Mouse (Mus musculus): ENCODE measurements around the gene Slc23a4. TPM values are rescaled to one million over a fixed set of nuclear protein-coding genes. Genes with fewer than 3 reads are reported as not detected.

Slc23a4 gene
- polyA plus RNA-seq, 1 experiment from 2014 or later: 0.51 TPM

DNA sequence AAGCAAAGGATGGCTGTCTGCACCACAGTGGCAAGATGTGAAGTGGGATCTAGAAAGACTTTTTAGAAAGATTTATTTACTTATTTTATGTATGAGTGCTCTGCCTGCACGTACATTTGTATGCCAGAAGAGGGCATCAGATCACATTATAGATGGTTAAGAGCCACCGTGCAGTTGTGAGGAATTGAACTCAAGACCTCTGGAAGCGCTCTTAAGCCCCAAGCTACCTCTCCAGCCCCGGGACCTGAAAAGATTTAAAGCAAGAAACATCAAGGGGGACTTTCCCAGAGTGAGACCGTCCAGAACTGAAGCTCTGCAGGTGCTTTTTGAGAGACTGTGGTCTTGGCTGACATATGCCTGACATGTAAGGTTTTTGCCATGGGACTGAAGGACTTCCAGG, 51.5 kb downstream of the Slc23a4 start:
- H3K4me1 ChIP-seq (replicated peaks; ENCODE audit: control insufficient read depth, insufficient read depth, low read length): no peaks in the 10 kb centered on the region
- H3K27ac ChIP-seq (ENCODE audit: low read depth, low read length): no peak overlapping the region
- no peak overlapping the region for H3K9ac ChIP-seq (ENCODE audit: low read length)
- no peak for DNase-seq (ENCODE audit: low spot score)
- WGBS: 70% methylated on average over 5 of the region's 5 CpGs
- H3K4me2 ChIP-seq (ENCODE audit: low read depth, low read length, severe bottlenecking): no peak overlapping the region
- no peak for ATAC-seq (replicated peaks; ENCODE audit: low FRiP score)
- no peaks in the 10 kb centered on the region for H3K36me3 ChIP-seq (ENCODE audit: control insufficient read depth, insufficient read depth, low read length)
- no peak overlapping the region for H3K4me3 ChIP-seq (ENCODE audit: low read depth, low read length)
- no peaks in the 10 kb centered on the region for H3K9me3 ChIP-seq (ENCODE audit: control insufficient read depth, low read length)
- H3K27me3 ChIP-seq (ENCODE audit: control insufficient read depth, insufficient read depth, low read length): no peaks in the 10 kb centered on the region

DNA sequence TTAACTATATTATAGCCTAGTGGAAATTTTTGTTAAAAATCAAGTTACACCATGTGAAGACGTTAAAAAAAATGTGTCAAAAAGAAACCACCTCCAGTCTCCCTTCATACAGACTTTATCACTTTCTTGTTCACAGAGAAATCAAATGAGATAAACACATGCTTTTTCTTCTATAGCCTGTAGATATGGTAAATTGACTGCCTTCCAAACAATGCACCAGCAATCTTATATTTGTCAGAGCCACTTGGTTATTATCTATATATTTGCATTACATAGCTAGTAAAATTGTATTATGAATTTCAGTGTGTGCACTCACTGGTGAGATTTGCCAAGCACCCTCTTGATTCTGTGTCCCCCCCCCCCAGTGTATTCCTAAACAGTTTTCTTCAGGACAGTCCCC, 55.6 kb downstream of the Slc23a4 start:
- H3K27ac ChIP-seq (ENCODE audit: low read depth, low read length): no peak overlapping the region
- no peak overlapping the region for H3K4me3 ChIP-seq (ENCODE audit: low read depth, low read length)
- H3K36me3 ChIP-seq (ENCODE audit: control insufficient read depth, insufficient read depth, low read length): no peaks in the 10 kb centered on the region
- WGBS: 100% methylated on average over 1 of the region's 1 CpGs
- no peaks in the 10 kb centered on the region for H3K27me3 ChIP-seq (ENCODE audit: control insufficient read depth, insufficient read depth, low read length)
- no peak for ATAC-seq (replicated peaks; ENCODE audit: low FRiP score)
- H3K9me3 ChIP-seq (ENCODE audit: control insufficient read depth, low read length): no peaks in the 10 kb centered on the region
- H3K4me1 ChIP-seq (replicated peaks; ENCODE audit: control insufficient read depth, insufficient read depth, low read length): no peaks in the 10 kb centered on the region
- H3K4me2 ChIP-seq (ENCODE audit: low read depth, low read length, severe bottlenecking): no peak overlapping the region
- H3K9ac ChIP-seq (ENCODE audit: low read length): no peak overlapping the region
- no peak for DNase-seq (ENCODE audit: low spot score)

DNA sequence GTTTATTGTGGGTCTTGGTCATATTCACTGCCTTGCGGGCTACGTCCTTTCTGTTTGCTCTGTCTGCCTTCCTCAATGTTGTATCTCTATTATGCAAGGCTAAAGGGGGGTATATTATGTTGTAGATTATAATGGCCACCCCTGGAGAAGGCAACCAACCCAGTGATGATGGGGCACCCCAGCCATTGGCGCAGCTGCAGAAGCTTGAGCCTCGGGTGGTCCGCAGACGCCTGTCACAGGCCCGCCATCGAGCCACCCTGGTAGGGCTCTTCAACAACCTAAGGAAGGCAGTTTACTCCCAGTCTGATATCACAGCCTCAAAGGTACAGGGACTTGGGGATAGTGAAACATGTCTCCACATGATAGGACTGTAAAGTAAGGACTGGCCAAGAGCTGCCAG, 60.6 kb downstream of the Slc23a4 start:
- ATAC-seq (replicated peaks; ENCODE audit: low FRiP score) (no peak), DNase-seq (ENCODE audit: low spot score) (no peak)
- no peak overlapping the region for H3K9ac ChIP-seq (ENCODE audit: low read length)
- no peaks in the 10 kb centered on the region for H3K27me3 ChIP-seq (ENCODE audit: control insufficient read depth, insufficient read depth, low read length)
- no peaks in the 10 kb centered on the region for H3K4me1 ChIP-seq (replicated peaks; ENCODE audit: control insufficient read depth, insufficient read depth, low read length)
- H3K36me3 ChIP-seq (ENCODE audit: control insufficient read depth, insufficient read depth, low read length): no peaks in the 10 kb centered on the region
- H3K9me3 ChIP-seq (ENCODE audit: control insufficient read depth, low read length): no peaks in the 10 kb centered on the region
- H3K4me3 ChIP-seq (ENCODE audit: low read depth, low read length): no peak overlapping the region
- WGBS: 94% methylated on average over 8 of the region's 8 CpGs
- H3K27ac ChIP-seq (ENCODE audit: low read depth, low read length): no peak overlapping the region
- no peak overlapping the region for H3K4me2 ChIP-seq (ENCODE audit: low read depth, low read length, severe bottlenecking)

DNA sequence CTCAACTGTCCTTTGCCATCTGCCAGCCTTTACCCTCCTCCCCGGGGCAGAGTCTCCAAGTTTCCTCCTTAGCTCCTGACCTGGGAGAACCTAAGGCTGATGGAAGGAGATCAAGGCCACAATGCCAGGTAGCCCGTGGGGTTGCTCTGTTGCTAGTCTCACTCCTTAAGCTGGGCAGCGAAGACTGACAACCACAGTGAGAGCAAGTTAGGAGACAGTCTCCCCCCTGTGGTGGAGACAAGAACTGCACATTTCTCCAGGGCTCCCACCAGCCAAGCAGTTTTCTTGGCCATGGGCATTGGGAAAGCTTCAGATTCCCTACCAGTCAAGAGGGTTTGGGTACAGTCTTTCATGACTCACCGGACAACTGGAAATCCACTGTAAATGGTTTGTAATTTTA, 61.0 kb downstream of the Slc23a4 start:
- DNase-seq (ENCODE audit: low spot score) (peak; percentile 83), ATAC-seq (replicated peaks; ENCODE audit: low FRiP score) (0 out of 2 replicates have a peak, but pooled peaks have one; percentile 30)
- Histone ChIP-seq H3K9ac (ENCODE audit: low read length) (no peak overlapping the region), H3K36me3 (ENCODE audit: control insufficient read depth, insufficient read depth, low read length) (no peaks in the 10 kb centered on the region), H3K4me3 (ENCODE audit: low read depth, low read length) (no peak overlapping the region), H3K27ac (ENCODE audit: low read depth, low read length) (no peak overlapping the region), H3K4me1 (replicated peaks; ENCODE audit: control insufficient read depth, insufficient read depth, low read length) (no peaks in the 10 kb centered on the region), H3K27me3 (ENCODE audit: control insufficient read depth, insufficient read depth, low read length) (no peaks in the 10 kb centered on the region), H3K9me3 (ENCODE audit: control insufficient read depth, low read length) (no peaks in the 10 kb centered on the region), H3K4me2 (ENCODE audit: low read depth, low read length, severe bottlenecking) (no peak overlapping the region)
- 39% methylated on average over 4 of the region's 4 CpGs for WGBS

DNA sequence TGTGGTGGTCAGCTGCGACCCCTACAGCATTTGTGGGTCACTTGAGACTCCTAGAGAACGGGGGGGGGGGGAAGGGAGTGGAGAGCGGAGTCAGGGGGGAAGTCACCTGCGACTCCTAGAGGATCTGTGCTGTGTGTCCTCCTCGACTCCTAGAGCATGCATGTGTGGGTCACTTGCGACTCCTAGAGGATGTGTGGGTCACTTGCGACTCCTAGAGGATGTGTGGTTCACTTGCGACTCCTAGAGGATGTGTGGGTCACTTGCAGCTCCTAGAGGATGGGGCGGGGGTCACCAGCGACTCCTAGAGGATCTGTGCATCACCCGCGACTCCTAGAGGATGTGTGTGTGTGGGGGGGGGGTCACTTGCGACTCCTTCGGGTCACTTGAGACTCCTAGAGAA, 66.3 kb downstream of the Slc23a4 start:
- WGBS: 58% methylated on average over 13 of the region's 14 CpGs

DNA sequence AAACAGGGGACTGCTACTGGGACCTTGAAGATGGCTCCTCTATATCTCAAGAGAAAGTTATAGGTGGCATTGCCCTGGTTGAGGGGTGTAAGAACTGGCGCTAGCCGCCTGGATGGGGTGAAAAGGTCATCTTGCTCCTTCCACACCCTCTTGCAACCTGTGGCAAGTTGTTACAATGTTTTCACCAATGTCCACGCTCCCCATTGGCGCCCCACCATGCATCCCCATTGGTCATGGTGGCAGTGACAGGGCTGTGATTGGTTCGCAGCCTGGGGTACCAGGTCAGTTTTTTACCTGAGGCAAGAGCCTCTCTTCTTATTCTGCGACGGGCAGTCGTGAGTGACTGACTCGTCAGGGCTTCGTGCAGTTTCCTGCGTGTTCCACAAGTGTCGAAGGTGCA, 67.6 kb downstream of the Slc23a4 start:
- H3K27me3 ChIP-seq (ENCODE audit: control insufficient read depth, insufficient read depth, low read length): no peaks in the 10 kb centered on the region
- no peak overlapping the region for H3K4me3 ChIP-seq (ENCODE audit: low read depth, low read length)
- no peak for DNase-seq (ENCODE audit: low spot score)
- WGBS: 97% methylated on average over 12 of the region's 12 CpGs
- no peaks in the 10 kb centered on the region for H3K36me3 ChIP-seq (ENCODE audit: control insufficient read depth, insufficient read depth, low read length)
- H3K9me3 ChIP-seq (ENCODE audit: control insufficient read depth, low read length): no peaks in the 10 kb centered on the region
- H3K9ac ChIP-seq (ENCODE audit: low read length): no peak overlapping the region
- no peaks in the 10 kb centered on the region for H3K4me1 ChIP-seq (replicated peaks; ENCODE audit: control insufficient read depth, insufficient read depth, low read length)
- no peak for ATAC-seq (replicated peaks; ENCODE audit: low FRiP score)
- H3K27ac ChIP-seq (ENCODE audit: low read depth, low read length): no peak overlapping the region
- no peak overlapping the region for H3K4me2 ChIP-seq (ENCODE audit: low read depth, low read length, severe bottlenecking)

More for the DNA sequence above, 66.3 kb downstream of the Slc23a4 start:
- no peak overlapping the region for H3K27ac ChIP-seq (ENCODE audit: low read depth, low read length)
- H3K9ac ChIP-seq (ENCODE audit: low read length): no peak overlapping the region
- H3K4me3 ChIP-seq (ENCODE audit: low read depth, low read length): no peak overlapping the region
- no peaks in the 10 kb centered on the region for H3K27me3 ChIP-seq (ENCODE audit: control insufficient read depth, insufficient read depth, low read length)
- H3K36me3 ChIP-seq (ENCODE audit: control insufficient read depth, insufficient read depth, low read length): no peaks in the 10 kb centered on the region
- DNase-seq (ENCODE audit: low spot score) (peak; percentile 69), ATAC-seq (replicated peaks; ENCODE audit: low FRiP score) (no peak)
- no peaks in the 10 kb centered on the region for H3K4me1 ChIP-seq (replicated peaks; ENCODE audit: control insufficient read depth, insufficient read depth, low read length)
- no peak overlapping the region for H3K4me2 ChIP-seq (ENCODE audit: low read depth, low read length, severe bottlenecking)
- no peaks in the 10 kb centered on the region for H3K9me3 ChIP-seq (ENCODE audit: control insufficient read depth, low read length)

DNA sequence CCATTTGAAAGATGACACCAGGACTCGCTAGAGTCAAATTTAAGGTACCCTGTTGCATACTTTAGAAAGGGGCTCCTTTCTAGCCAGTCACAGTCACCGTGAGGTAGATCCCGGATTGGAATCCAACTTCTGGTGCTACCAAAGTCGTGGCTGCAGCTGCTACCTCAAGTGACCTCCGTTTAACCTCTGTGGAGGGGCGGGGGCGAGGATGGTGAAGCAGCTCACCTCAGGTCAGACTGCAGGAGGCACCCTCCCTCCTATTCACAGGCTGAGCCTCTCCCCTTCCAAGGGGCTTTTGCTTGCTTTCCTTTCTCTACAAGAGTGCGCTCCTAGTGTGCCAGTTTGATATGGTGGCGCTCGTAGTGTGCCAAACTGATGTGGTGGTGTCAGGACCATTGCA, 68.2 kb downstream of the Slc23a4 start, which contains the start of gene Stra8:
Stra8 (plus strand) TSS at position 208 of the 400 bp plus-strand sequence.
- no peaks in the 10 kb centered on the region for H3K4me1 ChIP-seq (replicated peaks; ENCODE audit: control insufficient read depth, insufficient read depth, low read length)
- 47% methylated on average over 10 of the region's 10 CpGs for WGBS
- no peak within 1 kb of the TSS for H3K4me3 ChIP-seq (ENCODE audit: low read depth, low read length)
- DNase-seq (ENCODE audit: low spot score) (no peak), ATAC-seq (replicated peaks; ENCODE audit: low FRiP score) (no peak)
- H3K36me3 ChIP-seq (ENCODE audit: control insufficient read depth, insufficient read depth, low read length): no peaks in the 10 kb centered on the region
- H3K27ac ChIP-seq (ENCODE audit: low read depth, low read length): no peak within 1 kb of the TSS
- no peaks in the 10 kb centered on the region for H3K9me3 ChIP-seq (ENCODE audit: control insufficient read depth, low read length)
- no peak within 1 kb of the TSS for H3K4me2 ChIP-seq (ENCODE audit: low read depth, low read length, severe bottlenecking)
- H3K9ac ChIP-seq (ENCODE audit: low read length): no peak within 1 kb of the TSS
- H3K27me3 ChIP-seq (ENCODE audit: control insufficient read depth, insufficient read depth, low read length): no peaks in the 10 kb centered on the region

DNA sequence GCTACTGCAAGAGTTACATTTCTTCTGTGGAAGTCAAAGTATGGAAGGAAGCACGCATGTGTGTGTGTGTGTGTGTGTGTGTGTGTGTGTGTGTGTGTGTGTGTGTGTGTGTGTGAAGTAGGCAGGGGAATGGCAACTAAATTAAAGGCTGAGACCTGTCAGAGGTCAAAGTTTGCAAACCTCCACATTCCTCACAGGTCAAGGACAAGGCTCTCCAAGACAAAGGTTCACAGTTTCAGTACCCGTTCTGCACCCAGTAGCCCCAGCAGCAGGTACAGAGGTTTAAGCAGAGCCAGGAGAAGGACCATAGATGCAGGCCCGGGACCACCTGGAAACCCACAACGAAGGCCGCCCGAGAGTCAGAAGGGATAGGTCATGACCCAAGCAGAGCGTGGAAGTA, 69.1 kb downstream of the Slc23a4 start:
- Histone ChIP-seq H3K27me3 (ENCODE audit: control insufficient read depth, insufficient read depth, low read length) (no peaks in the 10 kb centered on the region), H3K9me3 (ENCODE audit: control insufficient read depth, low read length) (no peaks in the 10 kb centered on the region), H3K4me1 (replicated peaks; ENCODE audit: control insufficient read depth, insufficient read depth, low read length) (no peaks in the 10 kb centered on the region), H3K4me2 (ENCODE audit: low read depth, low read length, severe bottlenecking) (no peak overlapping the region), H3K4me3 (ENCODE audit: low read depth, low read length) (no peak overlapping the region), H3K27ac (ENCODE audit: low read depth, low read length) (no peak overlapping the region), H3K36me3 (ENCODE audit: control insufficient read depth, insufficient read depth, low read length) (no peaks in the 10 kb centered on the region), H3K9ac (ENCODE audit: low read length) (no peak overlapping the region)
- 76% methylated on average over 7 of the region's 7 CpGs for WGBS
- ATAC-seq (replicated peaks; ENCODE audit: low FRiP score): no peak
- DNase-seq (ENCODE audit: low spot score): no peak

DNA sequence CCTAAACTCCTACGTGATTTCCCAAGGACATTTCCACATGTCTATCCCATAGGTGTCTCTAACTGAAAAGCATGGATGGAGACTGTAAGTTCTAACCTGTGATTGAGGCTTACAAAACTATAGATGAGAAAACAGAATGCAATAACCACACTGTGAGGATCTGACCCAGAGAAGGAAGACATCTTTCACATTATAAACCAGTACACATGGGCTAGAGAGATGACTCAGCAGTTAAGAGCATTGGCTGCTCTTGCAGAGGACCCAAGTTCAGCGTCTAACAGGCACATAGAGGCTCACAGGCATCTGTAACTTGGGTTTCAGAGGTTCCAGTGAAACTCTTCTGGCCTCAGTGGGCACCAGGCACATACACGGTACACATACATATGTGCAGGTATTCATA, 73.7 kb downstream of the Slc23a4 start:
- DNase-seq (ENCODE audit: low spot score): no peak
- Histone ChIP-seq H3K27me3 (ENCODE audit: control insufficient read depth, insufficient read depth, low read length) (no peaks in the 10 kb centered on the region), H3K4me2 (ENCODE audit: low read depth, low read length, severe bottlenecking) (no peak overlapping the region), H3K36me3 (ENCODE audit: control insufficient read depth, insufficient read depth, low read length) (no peaks in the 10 kb centered on the region), H3K9ac (ENCODE audit: low read length) (no peak overlapping the region), H3K4me3 (ENCODE audit: low read depth, low read length) (no peak overlapping the region), H3K4me1 (replicated peaks; ENCODE audit: control insufficient read depth, insufficient read depth, low read length) (no peaks in the 10 kb centered on the region), H3K27ac (ENCODE audit: low read depth, low read length) (no peak overlapping the region), H3K9me3 (ENCODE audit: control insufficient read depth, low read length) (no peaks in the 10 kb centered on the region)
- 83% methylated on average over 3 of the region's 3 CpGs for WGBS
- no peak for ATAC-seq (replicated peaks; ENCODE audit: low FRiP score)

Data from forebrain, embryonic 11.5 days (tissue).